Mouse (Mus musculus): ENCODE results near the gene Scaf8. TPM values are rescaled to one million over a fixed set of nuclear protein-coding genes. Genes with fewer than 3 reads are reported as not detected.
A peak's percentile ranks its signal among the peaks of the same experiment; 100 is the strongest.

The Scaf8 gene
- polyA plus RNA-seq, 1 experiment: 21.9 TPM

GRCm38 (mm10) chr17:3204826-3205405, 90.1 kb downstream of the Scaf8 start:
- 84% methylated on average over 7 of the region's 7 CpGs for WGBS
- DNase-seq: no peak
- TF ChIP-seq CTCF (conservative IDR thresholded peaks at IDR 0.05; ENCODE audit: insufficient read depth, insufficient read length, low read depth, low read length): no peak
- TF ChIP-seq POLR2A (IDR thresholded peaks at IDR 0.05; ENCODE audit: low read depth, low read length): no peak
- Histone ChIP-seq H3K27ac (ENCODE audit: insufficient read depth, low read depth, low read length) (no peak overlapping the region), H3K36me3 (ENCODE audit: control insufficient read depth, insufficient read depth, low read length) (no peaks in the 10 kb centered on the region; the same call in 1 of the 2 replicates), H3K4me3 (ENCODE audit: insufficient read depth, low read depth, low read length) (no peak overlapping the region), H3K27me3 (replicated peaks; ENCODE audit: control insufficient read depth, insufficient read depth, low read length) (no peaks in the 10 kb centered on the region), H3K4me1 (ENCODE audit: control insufficient read depth, insufficient read depth, low read length) (no peaks in the 10 kb centered on the region)

- peak; percentile 58 for DNase-seq
- H3K4me3 ChIP-seq (ENCODE audit: insufficient read depth, low read depth, low read length): no peak overlapping the region
- WGBS: 44% methylated on average over 2 of the region's 2 CpGs
- no peak for TF ChIP-seq CTCF (conservative IDR thresholded peaks at IDR 0.05; ENCODE audit: insufficient read depth, insufficient read length, low read depth, low read length)
- TF ChIP-seq POLR2A (IDR thresholded peaks at IDR 0.05; ENCODE audit: low read depth, low read length): no peak
- no peaks in the 10 kb centered on the region for H3K27me3 ChIP-seq (replicated peaks; ENCODE audit: control insufficient read depth, insufficient read depth, low read length)
- no peaks in the 10 kb centered on the region for H3K36me3 ChIP-seq (ENCODE audit: control insufficient read depth, insufficient read depth, low read length)
- H3K27ac ChIP-seq (ENCODE audit: insufficient read depth, low read depth, low read length): no peak overlapping the region
- no peaks in the 10 kb centered on the region for H3K4me1 ChIP-seq (ENCODE audit: control insufficient read depth, insufficient read depth, low read length)
Measured at GRCm38 (mm10) chr17:3206527-3207398, 92.0 kb downstream of the Scaf8 start.

- H3K4me3 ChIP-seq (ENCODE audit: insufficient read depth, low read depth, low read length): no peak overlapping the region
- no peak for DNase-seq
- no peaks in the 10 kb centered on the region for H3K36me3 ChIP-seq (ENCODE audit: control insufficient read depth, insufficient read depth, low read length)
- TF ChIP-seq POLR2A (IDR thresholded peaks at IDR 0.05; ENCODE audit: low read depth, low read length): no peak
- TF ChIP-seq CTCF (conservative IDR thresholded peaks at IDR 0.05; ENCODE audit: insufficient read depth, insufficient read length, low read depth, low read length): no peak
- no peaks in the 10 kb centered on the region for H3K4me1 ChIP-seq (ENCODE audit: control insufficient read depth, insufficient read depth, low read length)
- H3K27me3 ChIP-seq (replicated peaks; ENCODE audit: control insufficient read depth, insufficient read depth, low read length): no peaks in the 10 kb centered on the region
- WGBS: 74% methylated on average over 6 of the region's 6 CpGs
- H3K27ac ChIP-seq (ENCODE audit: insufficient read depth, low read depth, low read length): no peak overlapping the region
Measured at GRCm38 (mm10) chr17:3207529-3208240, 92.9 kb downstream of the Scaf8 start.

- Histone ChIP-seq H3K27me3 (replicated peaks; ENCODE audit: control insufficient read depth, insufficient read depth, low read length) (no peaks in the 10 kb centered on the region), H3K27ac (ENCODE audit: insufficient read depth, low read depth, low read length) (no peak overlapping the region), H3K36me3 (ENCODE audit: control insufficient read depth, insufficient read depth, low read length) (no peaks in the 10 kb centered on the region), H3K4me3 (ENCODE audit: insufficient read depth, low read depth, low read length) (no peak overlapping the region), H3K4me1 (ENCODE audit: control insufficient read depth, insufficient read depth, low read length) (no peaks in the 10 kb centered on the region)
- no peak for DNase-seq
- 50% methylated on average over 1 of the region's 1 CpGs for WGBS
- TF ChIP-seq CTCF (conservative IDR thresholded peaks at IDR 0.05; ENCODE audit: insufficient read depth, insufficient read length, low read depth, low read length) (no peak), POLR2A (IDR thresholded peaks at IDR 0.05; ENCODE audit: low read depth, low read length) (no peak)
Measured at GRCm38 (mm10) chr17:3208471-3208870, 93.7 kb downstream of the Scaf8 start.

- H3K4me1 ChIP-seq (ENCODE audit: control insufficient read depth, insufficient read depth, low read length): no peaks in the 10 kb centered on the region
- 75% methylated on average over 4 of the region's 4 CpGs for WGBS
- H3K36me3 ChIP-seq (ENCODE audit: control insufficient read depth, insufficient read depth, low read length): no peaks in the 10 kb centered on the region
- no peak for TF ChIP-seq POLR2A (IDR thresholded peaks at IDR 0.05; ENCODE audit: low read depth, low read length)
- no peak for TF ChIP-seq CTCF (conservative IDR thresholded peaks at IDR 0.05; ENCODE audit: insufficient read depth, insufficient read length, low read depth, low read length)
- no peaks in the 10 kb centered on the region for H3K27me3 ChIP-seq (replicated peaks; ENCODE audit: control insufficient read depth, insufficient read depth, low read length)
- H3K4me3 ChIP-seq (ENCODE audit: insufficient read depth, low read depth, low read length): no peak overlapping the region
- no peak for DNase-seq
- H3K27ac ChIP-seq (ENCODE audit: insufficient read depth, low read depth, low read length): no peak overlapping the region
Measured at GRCm38 (mm10) chr17:3209581-3209980, 94.8 kb downstream of the Scaf8 start.

GRCm38 (mm10) chr17:3210134-3210533, 95.4 kb downstream of the Scaf8 start:
- no peaks in the 10 kb centered on the region for H3K4me1 ChIP-seq (ENCODE audit: control insufficient read depth, insufficient read depth, low read length)
- H3K27me3 ChIP-seq (replicated peaks; ENCODE audit: control insufficient read depth, insufficient read depth, low read length): no peaks in the 10 kb centered on the region
- H3K36me3 ChIP-seq (ENCODE audit: control insufficient read depth, insufficient read depth, low read length): no peaks in the 10 kb centered on the region
- H3K4me3 ChIP-seq (ENCODE audit: insufficient read depth, low read depth, low read length): no peak overlapping the region
- no peak for DNase-seq
- H3K27ac ChIP-seq (ENCODE audit: insufficient read depth, low read depth, low read length): no peak overlapping the region
- TF ChIP-seq POLR2A (IDR thresholded peaks at IDR 0.05; ENCODE audit: low read depth, low read length) (no peak), CTCF (conservative IDR thresholded peaks at IDR 0.05; ENCODE audit: insufficient read depth, insufficient read length, low read depth, low read length) (no peak)
- WGBS: 62% methylated on average over 5 of the region's 5 CpGs

GRCm38 (mm10) chr17:3212105-3212504, 97.3 kb downstream of the Scaf8 start:
- Histone ChIP-seq H3K27ac (ENCODE audit: insufficient read depth, low read depth, low read length) (no peak overlapping the region), H3K36me3 (ENCODE audit: control insufficient read depth, insufficient read depth, low read length) (no peaks in the 10 kb centered on the region; the same call in 1 of the 2 replicates), H3K4me3 (ENCODE audit: insufficient read depth, low read depth, low read length) (no peak overlapping the region), H3K27me3 (replicated peaks; ENCODE audit: control insufficient read depth, insufficient read depth, low read length) (no peaks in the 10 kb centered on the region), H3K4me1 (ENCODE audit: control insufficient read depth, insufficient read depth, low read length) (no peaks in the 10 kb centered on the region)
- DNase-seq: no peak
- 93% methylated on average over 4 of the region's 4 CpGs for WGBS
- no peak for TF ChIP-seq CTCF (conservative IDR thresholded peaks at IDR 0.05; ENCODE audit: insufficient read depth, insufficient read length, low read depth, low read length)
- TF ChIP-seq POLR2A (IDR thresholded peaks at IDR 0.05; ENCODE audit: low read depth, low read length): no peak
